Mouse (Mus musculus) brain, embryonic 14.5 days (tissue): ENCODE measurements at regions not wholly inside any gene's neighbourhood (a gene's known extent, or its start where the extent isn't known, plus 50 kb on each side); places are given as distances from the start of the nearest gene placed in this dataset.

Experiments used
- CTCF ChIP-seq: fragments of 200-500 bp; IDR thresholded peaks from 2 replicates; pipeline ENCODE4 v1.5.1; 2012; ENCODE audit warnings: inconsistent platforms, mild to moderate bottlenecking, moderate library complexity, borderline replicate concordance; ENCODE audit not compliant: insufficient read depth, insufficient read length; ENCODE audit errors: extremely low read depth
- POLR2A ChIP-seq: fragments of 200-500 bp; IDR thresholded peaks from 2 replicates; pipeline ENCODE4 v1.6.1; 2012; ENCODE audit warnings: mild to moderate bottlenecking, inconsistent platforms, borderline replicate concordance; ENCODE audit not compliant: poor library complexity, insufficient read depth, insufficient read length, severe bottlenecking; ENCODE audit errors: extremely low read depth

- TF ChIP-seq CTCF (no peak), POLR2A (no peak)
These were observed 1170.2 kb downstream of the Sorcs3 start for GRCm38 (mm10) chr19:49375754-49376619.
